Mouse (Mus musculus) CH12.LX (cell line): ENCODE measurements at regions not wholly inside any gene's neighbourhood (a gene's known extent, or its start where the extent isn't known, plus 50 kb on each side); places are given as distances from the start of the nearest gene placed in this dataset.

ENCODE experiments used
- NRF1 ChIP-seq: IDR thresholded peaks from 2 replicates; pipeline ENCODE4 v1.6.1; 2014; ENCODE audit warnings: low read depth, mild to moderate bottlenecking, inconsistent platforms, low read length, improper control_type of control experiment, moderate library complexity
- RAD21 ChIP-seq: IDR thresholded peaks from 2 replicates; pipeline ENCODE4 v1.6.1; 2011; ENCODE audit warnings: low read depth, mild to moderate bottlenecking, low read length, improper control_type of control experiment, moderate library complexity

DNA sequence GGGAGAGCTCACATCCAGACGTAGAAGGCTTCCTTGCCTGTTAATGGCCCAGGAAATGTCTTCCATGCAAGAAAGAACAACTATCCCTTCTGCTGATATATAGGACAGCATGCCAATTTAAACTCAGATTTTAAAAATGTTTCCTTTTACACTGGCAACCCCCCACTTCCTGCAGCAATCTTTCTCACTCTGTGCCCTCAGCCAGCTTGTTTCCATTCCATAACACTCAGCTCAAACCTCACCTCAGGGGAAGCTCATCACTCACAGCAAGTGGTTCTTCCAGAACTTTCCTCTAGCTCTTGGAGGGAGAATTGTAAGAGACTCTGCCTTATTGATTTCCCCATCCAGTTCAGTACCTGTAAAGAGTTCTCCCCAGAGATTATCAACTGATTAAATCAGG is 165.0 kb upstream of the Trib2 start:
- TF ChIP-seq RAD21 (no peak), NRF1 (no peak)
